Mouse (Mus musculus) liver, adult 2 months (tissue): ENCODE measurements around the gene Mtif2.

Source experiments
- CTCF ChIP-seq: fragments of 200-500 bp; IDR thresholded peaks from 2 replicates; pipeline ENCODE4 v1.5.1; 2011; ENCODE audit warnings: low read depth, low read length, control low read depth
- POLR2A ChIP-seq: fragments of 200-500 bp; IDR thresholded peaks from 2 replicates; pipeline ENCODE4 v1.6.1; 2011; ENCODE audit warnings: low read length, control low read depth; ENCODE audit not compliant: insufficient read depth; ENCODE audit errors: extremely low read depth

- TF ChIP-seq CTCF (no peak), POLR2A (no peak)
Measured at GRCm38 (mm10) chr11:29496962-29497361, 29.2 kb upstream of the Mtif2 start.
